Mouse (Mus musculus): ENCODE data around the gene Clasrp.
"Not testable (repeated sequence)": the region's sequence is repeated elsewhere in the genome, so short reads cannot be mapped to it uniquely, and the experiment has no call there.

Gene Clasrp

DNA sequence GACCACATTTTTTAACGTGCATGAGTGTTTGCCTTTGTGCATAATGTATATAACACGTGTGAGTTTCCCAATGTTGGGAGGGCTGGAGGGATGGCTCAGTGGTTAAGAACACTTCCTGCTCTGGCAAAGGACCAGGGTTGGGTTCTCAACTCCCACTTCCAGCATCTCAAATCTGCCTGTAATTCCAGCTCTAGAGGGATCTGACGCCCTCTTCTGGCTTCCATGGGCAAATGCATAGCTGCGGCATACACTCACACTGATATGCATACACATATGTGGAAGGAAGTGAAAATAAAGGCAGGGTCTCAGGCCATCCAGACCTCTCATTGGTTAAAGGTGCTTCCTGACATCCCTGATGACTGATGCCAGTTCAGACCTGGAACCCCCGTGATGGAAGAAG, 3.0 kb upstream of the Clasrp start:
- no peak for DNase-seq

DNA sequence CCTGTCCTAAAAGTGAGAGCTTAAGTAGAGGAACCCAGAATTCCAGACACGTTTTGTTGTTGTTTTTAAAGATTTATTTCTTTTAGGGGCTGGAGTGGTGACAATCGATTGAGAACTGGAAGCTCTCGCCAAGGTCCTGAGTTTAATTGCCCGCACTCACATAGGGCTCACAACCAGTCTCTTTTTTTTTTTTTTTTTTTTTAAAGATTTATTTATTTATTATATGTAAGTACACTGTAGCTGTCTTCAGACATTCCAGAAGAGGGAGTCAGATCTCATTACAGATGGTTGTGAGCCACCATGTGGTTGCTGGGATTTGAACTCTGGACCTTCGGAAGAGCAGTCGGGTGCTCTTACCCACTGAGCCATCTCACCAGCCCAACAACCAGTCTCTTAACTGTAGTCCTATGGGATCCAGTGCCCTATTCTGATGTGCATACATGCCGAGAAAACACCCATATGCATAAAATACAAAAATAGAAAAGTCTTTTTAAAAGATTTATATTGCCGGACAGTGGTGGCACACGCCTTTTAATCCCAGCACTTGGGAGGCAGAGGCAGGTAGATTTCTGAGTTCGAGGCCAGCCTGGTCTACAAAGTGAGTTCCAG, 424 bp upstream of the Clasrp start:
- DNase-seq: not testable (repeated sequence)

DNA sequence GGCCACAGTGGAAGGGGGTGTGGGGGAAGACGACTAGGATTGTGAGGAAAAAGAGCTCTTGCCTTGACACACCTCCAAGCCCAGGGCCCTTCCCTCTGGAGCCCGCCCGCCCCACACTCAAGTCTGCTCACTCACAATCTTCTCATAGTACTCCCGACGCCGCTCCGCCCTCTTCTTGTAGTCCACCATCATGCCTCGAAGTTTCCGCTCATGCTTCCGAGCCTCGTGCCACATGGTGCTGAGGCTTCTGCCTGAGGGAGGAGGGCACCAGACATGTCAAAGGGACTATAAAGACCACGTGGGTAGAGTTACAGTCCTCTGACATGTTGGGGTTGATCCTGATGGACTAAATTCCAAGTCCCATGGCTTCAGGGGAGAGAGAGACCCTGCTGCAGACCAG, 1.2 kb downstream of the Clasrp start:
- DNase-seq: no peak

DNA sequence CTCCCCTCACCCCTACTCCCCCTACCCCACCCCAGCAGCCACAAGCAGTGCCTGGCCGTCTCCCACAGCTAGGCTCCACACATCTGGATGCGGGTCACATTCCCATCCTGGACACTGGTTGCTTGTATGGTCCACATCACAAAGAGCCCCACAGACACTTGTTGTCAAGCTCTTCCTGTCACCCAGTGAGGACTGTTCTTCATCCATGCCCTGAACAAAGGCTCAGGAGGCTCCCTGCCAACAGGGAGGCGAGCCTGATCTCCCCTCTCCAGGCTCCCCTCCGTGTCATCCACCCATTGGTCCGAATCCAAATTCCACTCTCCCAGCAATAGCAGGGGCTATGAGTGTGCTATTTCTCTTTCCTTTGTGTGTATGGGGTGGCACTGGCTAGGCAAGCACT, 3.7 kb downstream of the Clasrp start:
- DNase-seq: no peak

DNA sequence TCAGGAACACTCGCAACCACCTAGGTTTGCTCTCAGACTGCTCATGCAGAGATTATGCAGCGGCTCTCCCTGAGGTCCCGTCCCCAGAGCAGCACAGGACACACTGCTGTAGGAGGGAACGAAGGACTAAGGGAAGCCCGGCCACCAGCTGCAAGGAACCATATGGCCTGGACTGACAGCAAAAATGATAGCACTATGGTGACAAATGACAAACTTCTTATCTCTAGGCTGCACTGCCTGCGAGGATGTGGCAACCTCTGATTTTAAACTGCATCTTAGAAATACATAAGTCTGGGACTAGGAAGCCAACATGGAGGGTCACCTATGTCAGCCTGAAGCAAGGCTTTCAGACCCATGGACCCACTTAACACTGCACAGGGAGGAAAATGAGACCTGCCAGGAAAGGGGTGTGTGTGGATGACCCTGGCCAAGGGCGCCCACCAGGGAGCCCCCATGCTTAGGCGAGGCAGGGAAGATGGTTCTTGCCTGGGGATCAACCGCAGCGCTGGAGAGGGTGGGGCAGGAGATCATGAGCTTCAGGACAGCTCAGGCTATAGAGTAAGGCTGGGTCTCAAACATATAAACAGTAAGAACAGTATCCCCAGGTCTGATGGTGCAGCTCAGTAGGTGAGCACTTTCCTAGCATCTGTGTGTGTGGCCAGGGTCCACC, 11.1 kb downstream of the Clasrp start:
- DNase-seq: no peak

DNA sequence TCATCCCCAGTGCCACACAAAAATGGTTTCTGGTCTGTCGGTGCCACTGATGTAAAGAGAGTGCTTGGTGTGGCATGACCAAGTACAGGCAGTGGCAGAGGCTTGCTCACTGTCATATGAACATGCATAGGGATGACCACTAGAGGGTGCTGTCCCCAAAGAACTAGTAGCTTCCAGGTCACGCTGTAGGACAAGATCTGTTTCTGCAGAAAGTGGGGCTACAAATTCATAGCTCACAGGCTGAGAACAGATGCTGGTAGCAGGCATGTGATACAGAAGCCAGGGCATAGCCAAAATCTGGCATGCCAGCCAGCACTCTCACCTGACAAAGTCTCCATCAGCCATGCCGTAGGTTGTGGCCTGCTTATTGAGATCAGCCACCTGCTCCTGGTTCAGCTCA, 14.4 kb downstream of the Clasrp start:
- DNase-seq: peak; percentile 60 to 73

DNA sequence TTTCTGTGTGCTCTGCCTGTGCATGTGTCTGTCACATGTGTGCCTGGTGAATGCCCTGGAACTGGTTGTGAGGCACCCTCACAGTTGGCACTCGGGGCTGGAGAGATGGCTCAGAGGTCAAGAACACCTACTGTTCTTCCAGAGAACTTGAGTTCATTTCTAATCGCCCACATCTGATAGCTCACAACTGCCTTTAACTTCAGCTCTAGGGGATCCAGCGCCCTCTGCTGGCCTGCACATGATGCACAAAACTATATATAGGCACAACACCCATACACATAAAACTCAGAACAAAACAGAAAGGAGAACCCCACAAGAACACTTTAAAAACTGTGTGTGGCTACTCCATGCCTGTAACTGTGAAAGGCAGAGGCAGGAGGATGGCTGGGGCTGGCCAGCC, 15.1 kb downstream of the Clasrp start:
- DNase-seq: peak; percentile 35 to 40

GRCm38 (mm10) chr7:19586269-19586668, 18.0 kb downstream of the Clasrp start:
- no peak for DNase-seq

DNA sequence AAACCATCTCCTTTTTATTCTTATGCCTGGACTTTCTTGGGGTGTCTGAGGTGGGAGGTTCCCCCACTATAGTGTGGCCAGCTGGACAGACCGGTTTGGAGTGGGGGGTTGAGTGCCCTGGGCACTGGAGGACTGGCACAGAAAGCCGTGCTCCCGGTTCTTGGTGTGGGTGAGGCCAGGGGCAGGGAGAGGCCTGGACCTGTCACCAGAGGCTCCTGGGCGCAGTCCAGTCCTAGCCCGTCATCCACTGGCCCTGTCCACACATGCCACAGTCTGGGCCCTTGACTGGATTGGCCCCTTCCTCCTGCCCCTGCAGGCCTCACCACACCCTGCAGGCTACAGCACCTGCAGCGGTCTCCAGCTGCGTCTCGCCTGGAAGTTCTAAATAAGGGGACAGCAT, 23.7 kb downstream of the Clasrp start:
- peak; percentile 88 to 93 for DNase-seq

DNA sequence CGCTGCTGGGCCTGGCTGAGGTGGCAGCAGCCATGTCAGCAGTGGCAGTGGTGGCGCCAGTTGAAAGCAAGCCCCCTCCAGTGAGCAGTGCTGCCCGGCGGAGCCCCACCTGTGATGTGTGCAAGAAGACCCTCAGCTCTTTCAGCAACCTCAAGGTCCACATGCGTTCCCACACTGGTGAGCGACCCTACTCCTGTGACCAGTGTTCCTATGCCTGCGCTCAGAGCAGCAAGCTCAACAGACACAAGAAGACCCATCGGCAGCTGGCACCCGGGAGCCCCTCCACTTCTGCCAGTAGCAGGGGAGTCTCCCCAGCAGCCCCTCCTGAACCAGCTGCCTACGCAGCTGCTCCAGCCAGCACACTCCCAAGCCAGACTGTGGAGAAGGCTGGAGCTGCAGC, 24.5 kb downstream of the Clasrp start:
- DNase-seq: no peak

GRCm38 (mm10) chr7:19578436-19578835, 25.9 kb downstream of the Clasrp start:
- DNase-seq: no peak

- peak; percentile 67 to 77 for DNase-seq
Measured at GRCm38 (mm10) chr7:19577877-19578414, 26.3 kb downstream of the Clasrp start.

- DNase-seq: peak; percentile 68 to 74
Measured at GRCm38 (mm10) chr7:19577141-19577852, 27.0 kb downstream of the Clasrp start, which contains the start of the genes Zfp296 and Gemin7. TSS of gene Zfp296 (plus strand) at chr7:19577287. TSS of gene Gemin7 (minus strand) at chr7:19577595.

DNA sequence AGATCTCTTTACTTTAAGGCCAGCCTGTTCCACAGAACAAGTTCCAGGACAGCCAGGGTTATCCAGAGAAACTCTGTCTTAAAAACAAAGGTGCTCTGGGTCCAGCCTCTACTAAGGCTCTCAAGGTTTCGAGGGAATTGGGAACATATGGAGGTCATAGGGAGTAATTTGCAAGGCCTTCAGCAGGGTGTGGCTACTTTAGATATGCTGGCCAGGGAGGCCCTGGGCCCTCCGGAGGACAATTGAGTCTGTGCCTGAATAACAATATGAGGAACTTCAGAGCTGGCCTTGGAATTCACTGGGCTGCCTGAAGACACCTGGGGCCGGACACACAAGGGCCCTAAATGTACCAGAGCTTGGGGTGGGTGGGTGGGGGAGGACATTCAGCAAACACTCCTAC, 28.7 kb downstream of the Clasrp start:
- no peak for DNase-seq

- no peak for DNase-seq
Measured at GRCm38 (mm10) chr7:19573776-19574140, 30.5 kb downstream of the Clasrp start.

DNA sequence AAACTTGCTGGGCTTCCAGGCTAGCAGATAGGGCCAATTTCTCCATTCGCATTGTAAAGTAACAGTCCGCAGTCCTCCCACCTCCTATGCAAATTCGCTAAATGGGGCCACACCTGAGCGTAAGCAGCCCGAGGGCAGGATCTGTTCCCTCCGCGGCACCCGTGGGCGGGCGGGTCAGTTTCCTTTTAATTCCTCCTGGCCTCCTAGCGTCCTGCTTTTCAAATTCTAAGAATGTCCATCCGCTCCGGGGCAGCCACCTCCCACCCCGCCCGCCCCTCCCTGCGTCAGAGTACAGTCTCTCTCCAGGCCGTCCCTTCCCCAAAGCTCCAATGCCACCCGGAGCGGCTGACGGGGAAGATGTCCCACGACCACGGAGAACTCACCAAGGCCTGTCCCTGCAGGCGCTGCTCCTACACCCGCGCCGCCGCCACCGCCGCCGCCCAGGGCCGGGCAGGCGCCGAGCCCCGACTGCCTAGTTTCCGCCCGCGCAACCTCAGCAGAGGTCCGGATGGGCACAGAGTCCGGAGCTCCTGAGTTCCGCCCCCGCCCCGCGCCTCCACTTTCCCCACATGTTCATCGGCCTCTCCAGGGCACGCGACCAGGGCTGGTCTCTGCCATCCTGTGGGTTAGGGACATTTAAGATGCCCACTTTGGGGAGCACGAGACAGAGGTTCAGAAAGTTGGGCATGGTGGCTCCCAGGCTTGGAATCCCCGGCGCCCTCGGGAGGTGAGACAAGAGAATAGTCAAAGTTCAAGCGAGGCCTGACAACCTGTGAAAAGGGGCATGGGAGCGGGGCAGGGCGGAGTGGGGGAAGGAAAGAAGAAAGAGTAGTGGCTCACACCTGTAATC, 31.1 kb downstream of the Clasrp start:
- peak; percentile 78 to 80 for DNase-seq

DNA sequence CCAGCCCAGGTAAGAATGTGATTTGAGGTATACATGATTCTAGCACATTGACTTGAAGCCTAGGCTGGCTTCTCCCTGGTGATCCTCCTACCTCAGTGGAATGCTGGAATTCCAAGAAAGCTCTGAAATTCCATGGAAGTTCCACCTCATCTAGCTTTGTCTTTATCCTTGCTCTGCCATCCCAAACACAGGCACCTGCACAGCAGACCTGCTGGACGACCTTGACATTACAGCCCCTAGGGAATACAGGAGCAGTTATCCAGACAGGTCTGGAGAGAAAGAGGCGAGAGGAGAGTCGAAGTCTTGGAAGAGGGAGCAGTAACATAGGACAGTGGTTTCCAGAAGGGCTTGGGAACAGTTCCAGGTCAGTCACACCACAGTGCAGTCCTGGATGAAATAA, 34.6 kb downstream of the Clasrp start:
- DNase-seq: no peak

GRCm38 (mm10) chr7:19567426-19567825, 36.9 kb downstream of the Clasrp start:
- no peak for DNase-seq

GRCm38 (mm10) chr7:19565803-19566202, 38.5 kb downstream of the Clasrp start:
- DNase-seq: no peak

- DNase-seq: no peak
Measured at GRCm38 (mm10) chr7:19564455-19564854, 39.8 kb downstream of the Clasrp start.

GRCm38 (mm10) chr7:19563884-19564283, 40.4 kb downstream of the Clasrp start:
- DNase-seq: no peak

DNA sequence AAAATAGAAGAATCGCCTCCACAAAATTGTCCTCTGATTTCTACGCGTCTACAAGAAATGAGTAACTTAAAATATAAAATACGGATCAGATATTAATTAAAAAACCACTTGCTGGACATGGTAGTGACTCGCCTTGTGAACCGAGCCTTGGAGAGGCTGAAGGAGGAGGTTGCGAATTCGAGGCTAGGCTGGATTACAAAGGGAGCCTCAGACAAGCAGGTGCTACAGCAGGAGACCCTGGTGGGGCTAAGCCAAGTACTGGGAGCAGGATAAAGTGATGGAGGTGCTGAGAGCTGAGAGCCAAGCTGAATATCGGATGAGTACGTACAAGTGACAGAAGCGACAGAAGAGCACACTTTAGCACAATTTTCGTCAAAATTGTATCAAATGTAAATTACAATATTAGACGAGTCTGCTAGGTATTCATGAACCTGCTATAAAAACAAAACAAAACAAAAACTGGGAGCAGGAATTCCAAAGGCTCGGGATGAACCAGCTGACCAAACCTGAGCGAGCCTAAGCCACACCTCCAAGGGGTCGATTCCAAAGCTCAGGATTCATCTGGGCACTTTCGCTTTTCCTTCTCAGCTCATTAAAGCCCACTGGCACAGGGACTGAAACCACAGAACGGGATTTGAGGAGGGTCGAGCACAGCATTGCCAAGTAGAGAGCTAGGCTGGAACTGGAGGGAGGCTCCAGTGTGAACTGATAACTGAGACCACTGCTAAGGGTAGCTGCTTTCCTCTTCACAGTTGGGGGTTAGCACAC, 41.5 kb downstream of the Clasrp start, which contains the start of gene Ppp1r37:
Gene Ppp1r37, minus strand, starts transcription at position 434 of the 768 bp plus-strand sequence.
- DNase-seq: peak in 1 of 2 experiments; percentile 42
